Comparison of ENCODE assay signal across 7 mouse cellular contexts in the genomic region with DNA sequence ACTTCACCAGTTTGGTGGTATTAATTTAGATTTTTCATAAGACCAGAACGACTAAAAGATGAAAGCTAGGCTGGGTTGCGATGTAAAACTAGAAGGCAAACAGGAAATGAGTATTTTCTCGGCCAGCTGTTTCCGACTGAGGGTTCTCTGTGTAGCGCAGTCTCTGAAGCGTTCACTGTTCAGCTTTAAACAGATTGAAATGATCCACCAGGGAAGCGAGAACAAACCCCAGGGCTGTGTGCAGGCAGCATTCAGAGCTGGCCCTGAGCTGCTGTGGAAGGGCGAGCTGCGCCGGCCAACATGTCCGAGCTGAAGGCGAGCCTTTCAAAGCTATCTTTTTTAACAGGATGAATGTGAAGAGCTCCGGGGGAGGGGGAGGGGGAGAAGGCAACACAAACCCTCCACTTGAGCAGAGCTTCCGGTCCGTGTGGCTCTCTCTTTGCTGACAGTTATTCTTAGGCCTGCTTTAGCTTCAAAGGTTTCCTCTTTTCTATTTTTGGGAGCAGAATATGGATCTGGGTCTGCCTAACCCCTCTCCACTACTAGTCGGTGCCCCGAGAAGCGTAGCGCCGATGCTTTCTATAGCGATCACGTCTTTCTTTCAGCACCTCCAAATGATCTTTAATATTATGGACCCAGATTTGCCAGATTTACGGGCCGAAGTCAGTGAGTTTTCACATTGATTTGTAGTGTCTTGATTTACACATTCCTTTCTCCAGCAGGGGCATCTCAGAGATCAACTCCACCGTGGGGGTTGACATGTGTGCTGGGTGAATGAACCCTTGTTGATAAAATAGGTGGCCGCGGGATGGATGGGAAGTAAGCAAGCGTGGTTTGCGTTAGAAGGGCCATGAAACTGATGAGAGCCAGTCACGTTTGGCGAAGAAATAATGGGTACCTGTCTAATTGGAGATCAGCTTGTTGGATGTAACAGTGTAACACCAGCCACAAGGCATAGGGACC. TPM values are rescaled to one million over a fixed set of nuclear protein-coding genes. Genes with fewer than 3 reads are reported as not detected.
A peak's percentile ranks its signal among the peaks of the same experiment; 100 is the strongest.
DNase-seq lines count a peak whose midpoint lies in the region; ATAC-seq lines count a peak whose summit lies in the region.

No protein-coding gene starts in this region.

- WGBS in forebrain, embryonic 16.5 days, result 63% methylated on average over 31 of the region's 31 CpGs
- WGBS in liver, embryonic 15.5 days (ENCODE audit: insufficient replicate concordance), result 11% methylated on average over 31 of the region's 31 CpGs

- DNase-seq in c-Kit-positive CD71-negative TER-119-negative erythroid progenitor cells, embryonic 14.5 days (ENCODE audit: low read depth), result peak; percentile 49
- peak; percentile 29 for DNase-seq in heart, postnatal 25 days (ENCODE audit: low spot score)
- DNase-seq in kidney, postnatal 4 days, result peak; percentile 75 to 84
- DNase-seq in natural killer cell, adult 2 months (ENCODE audit: low spot score in 2 of 2), result peak; percentile 77 to 82
- peak; percentile 91 for DNase-seq in splenic B cell, adult 2 months (ENCODE audit: low read depth, low spot score)

- no peaks in the 10 kb centered on the region for H3K36me3 ChIP-seq in forebrain, embryonic 16.5 days (ENCODE audit: control insufficient read depth, insufficient read depth)
- no peaks in the 10 kb centered on the region for H3K36me3 ChIP-seq in liver, embryonic 15.5 days (replicated peaks)
- H3K36me3 ChIP-seq in splenic B cell, adult 2 months (ENCODE audit: control insufficient read depth, insufficient read depth, low read length, poor library complexity, severe bottlenecking), result peaks cover 1% of the 10 kb centered on the region; the same call in 1 of the 2 replicates

- no peaks in the 10 kb centered on the region for H3K27me3 ChIP-seq in forebrain, embryonic 16.5 days (replicated peaks; ENCODE audit: control insufficient read depth, insufficient read depth, low read length)
- peaks cover 39% of the 10 kb centered on the region for H3K27me3 ChIP-seq in liver, embryonic 15.5 days
- H3K27me3 ChIP-seq in splenic B cell, adult 2 months (ENCODE audit: control insufficient read depth, insufficient read depth, low read length, poor library complexity, severe bottlenecking), result no peaks in the 10 kb centered on the region

- peak; percentile 61 for ATAC-seq in forebrain, embryonic 16.5 days
- 0 out of 2 replicates have a peak, but pooled peaks have one; percentile 31 for ATAC-seq in liver, embryonic 15.5 days (ENCODE audit: insufficient read depth)

- H3K4me1 ChIP-seq in forebrain, embryonic 16.5 days (replicated peaks; ENCODE audit: control insufficient read depth, insufficient read depth, low read length), result peaks cover 9% of the 10 kb centered on the region
- H3K4me1 ChIP-seq in liver, embryonic 15.5 days (replicated peaks), result peaks cover 46% of the 10 kb centered on the region

- no peak overlapping the region for H3K4me2 ChIP-seq in forebrain, embryonic 16.5 days (ENCODE audit: low read length)
- peak overlapping the region; percentile 56 for H3K4me2 ChIP-seq in liver, embryonic 15.5 days

- 0 out of 2 replicates have a peak overlapping the region, but pooled peaks have one; percentile 7 for H3K9ac ChIP-seq in forebrain, embryonic 16.5 days (replicated peaks; ENCODE audit: low read depth, low read length)
- peak overlapping the region; percentile 4 for H3K9ac ChIP-seq in liver, embryonic 15.5 days

- intact Hi-C loops in heart, postnatal 25 days (cut with DNase I), result loop anchor here (5.0 kb wide), 1 partner anchor 61 kb away; a partner anchor contains a TSS

- H3K4me3 ChIP-seq in forebrain, embryonic 16.5 days (replicated peaks; ENCODE audit: low read length), result no peak overlapping the region
- peak overlapping the region; percentile 27 for H3K4me3 ChIP-seq in liver, embryonic 15.5 days (replicated peaks)

- peaks cover 2% of the 10 kb centered on the region; the same call in 1 of the 2 replicates for H3K9me3 ChIP-seq in forebrain, embryonic 16.5 days (ENCODE audit: control insufficient read depth, low read length)
- H3K9me3 ChIP-seq in liver, embryonic 15.5 days (replicated peaks), result no peaks in the 10 kb centered on the region

- 0 out of 2 replicates have a peak overlapping the region, but pooled peaks have one; percentile 13 for H3K27ac ChIP-seq in forebrain, embryonic 16.5 days (ENCODE audit: low read length)
- no peak overlapping the region for H3K27ac ChIP-seq in liver, embryonic 15.5 days (replicated peaks)

RNA-seq across cellular contexts. Expression of a gene that starts 59.3 kb away (rescaled TPM):
- 10.4 and 10.7 TPM in 2 replicates for polyA plus RNA-seq in forebrain, embryonic 16.5 days (2015; fragmentation: Nextera tagmentation; extraction: Ambion mirVana)
- total RNA-seq in heart, postnatal 25 days (2021), result 10 to 100 TPM; 27.9 to 33.0 TPM
- polyA plus RNA-seq in liver, embryonic 15.5 days (2015; fragmentation: Nextera tagmentation; extraction: Ambion mirVana), result 11.8 and 12.3 TPM in 2 replicates

Comparison
In these comparisons a context has a peak if more than half of its experiments do, and no peak if none do; other contexts are left out.
1. DNase-seq: peak in every context shown above with its lines; median percentile 91 in splenic B cell, adult 2 months; 80 in kidney, postnatal 4 days; 80 in natural killer cell, adult 2 months; 49 in c-Kit-positive CD71-negative TER-119-negative erythroid progenitor cells, embryonic 14.5 days; 29 in heart, postnatal 25 days.